Mouse (Mus musculus): ENCODE results near the gene Lmntd2. TPM values are rescaled to one million over a fixed set of nuclear protein-coding genes. Genes with fewer than 3 reads are reported as not detected.
A peak's percentile ranks its signal among the peaks of the same experiment; 100 is the strongest.

Lmntd2 gene
- polyA plus RNA-seq (2015; fragmentation: Nextera tagmentation; extraction: Ambion mirVana) = 0.18 and 0.44 TPM in 2 replicates

GRCm38 (mm10) chr7:141213605-141214235 lies at the start of gene Lmntd2:
Lmntd2 (minus strand) TSS chr7:141214080.

DNA sequence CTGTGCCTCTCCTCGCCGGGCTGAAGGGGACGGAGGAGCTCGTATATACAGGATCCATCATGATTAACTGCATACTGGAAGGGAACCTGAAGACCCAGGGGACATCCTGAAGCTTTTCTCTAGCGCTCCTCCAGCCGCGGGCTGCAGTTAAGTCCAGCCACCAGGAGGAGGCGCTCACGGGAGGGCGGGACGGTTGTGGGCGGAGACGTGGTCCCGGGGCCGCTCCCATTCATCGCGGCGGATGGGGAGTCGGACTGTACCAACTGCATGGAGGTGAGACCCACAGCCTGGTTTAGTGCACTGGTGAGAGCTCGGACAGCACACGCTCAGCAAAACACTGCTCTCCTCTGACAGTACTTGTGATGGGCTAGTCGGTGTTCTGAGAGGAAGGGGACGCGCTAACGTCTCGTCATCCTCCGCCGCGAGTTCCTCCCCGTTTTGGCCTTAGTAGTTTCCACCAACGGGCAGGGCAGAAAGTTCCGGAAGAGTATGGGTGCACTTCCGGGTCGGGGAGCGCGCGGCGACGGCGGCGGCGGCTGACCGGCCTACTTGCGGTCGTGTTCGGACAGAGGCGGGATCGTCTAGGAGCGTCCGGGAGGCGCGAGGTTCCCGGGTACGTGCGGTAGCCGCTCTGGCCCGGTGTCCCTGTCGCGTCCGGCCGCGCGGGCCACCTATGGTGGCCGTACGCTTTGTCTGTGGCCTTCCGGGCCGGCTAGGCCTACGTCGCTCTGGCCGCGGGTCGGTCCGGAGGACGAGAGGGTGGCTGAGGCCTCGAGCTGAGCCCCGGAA lies 14.6 kb upstream of the Lmntd2 start, which contains the start of gene Phrf1:
Gene Phrf1 (plus strand): TSS at position 506 of the 789 bp plus-strand sequence.

DNA sequence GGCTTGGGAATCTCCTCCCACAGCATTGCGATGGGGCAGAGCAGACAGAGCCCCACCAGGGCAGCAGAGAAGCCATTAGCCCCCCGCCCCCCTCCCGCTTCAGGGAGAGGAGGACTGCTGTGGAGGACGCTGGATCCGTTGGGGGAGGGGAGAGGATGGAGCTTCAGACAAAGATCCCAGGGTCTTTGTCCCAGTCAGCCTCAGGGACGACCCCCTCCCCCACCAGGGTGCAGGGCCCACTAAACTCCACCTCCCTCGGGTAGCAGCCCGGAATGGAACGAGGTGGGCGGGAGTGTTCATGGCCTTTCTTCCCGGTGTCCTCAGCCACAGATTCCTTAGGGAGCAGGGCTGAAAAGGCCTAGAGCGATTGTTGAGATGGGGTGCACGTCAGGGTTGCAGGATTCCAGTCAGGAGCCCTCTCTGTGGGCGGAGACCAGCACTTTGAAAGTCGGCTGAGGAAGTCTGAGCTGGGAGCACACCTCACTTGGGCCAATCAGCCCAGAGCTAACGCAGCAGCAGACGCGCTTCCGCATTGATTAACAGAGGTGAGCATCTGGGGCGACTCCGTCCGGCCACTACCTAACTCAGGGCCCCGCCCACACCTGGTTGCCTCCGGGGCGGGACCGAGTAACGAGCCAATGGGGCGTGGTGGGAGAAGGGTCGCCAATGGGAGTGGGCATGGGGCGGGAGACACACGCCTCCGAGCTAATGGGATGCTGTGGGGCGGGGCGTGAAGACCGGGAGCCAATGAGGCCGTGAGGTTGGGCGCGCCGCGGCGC lies 1.4 kb upstream of the Lmntd2 start, which contains the start of gene Rassf7:
Gene Rassf7 (plus strand): TSS at position 760 of the 779 bp plus-strand sequence.

DNA sequence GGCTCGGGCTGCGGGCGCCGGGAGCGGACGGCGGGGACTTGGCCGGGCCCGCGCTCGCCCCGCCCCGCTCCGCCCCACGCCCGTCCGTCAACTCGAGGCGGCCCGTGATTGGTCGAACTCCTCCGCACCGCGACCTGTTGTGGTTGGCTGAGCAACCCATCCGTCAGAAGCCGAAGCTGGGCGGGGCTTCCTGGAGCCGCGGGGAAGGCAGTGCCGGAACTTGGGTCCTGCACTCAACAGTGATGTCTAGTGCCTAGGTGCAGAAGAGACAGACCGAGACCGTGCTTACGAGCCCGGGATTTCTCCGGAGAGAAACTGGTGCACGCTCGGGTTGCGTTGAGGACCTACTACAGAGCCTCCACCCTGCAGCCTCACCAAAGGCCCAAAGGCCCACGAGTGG lies 19.9 kb downstream of the Lmntd2 start, which contains the start of the genes Hras and Lrrc56:
Gene Hras (minus strand): TSS at position 58 of the 400 bp plus-strand sequence.
Gene Lrrc56 (plus strand): TSS at position 210 of the 400 bp plus-strand sequence.

DNA sequence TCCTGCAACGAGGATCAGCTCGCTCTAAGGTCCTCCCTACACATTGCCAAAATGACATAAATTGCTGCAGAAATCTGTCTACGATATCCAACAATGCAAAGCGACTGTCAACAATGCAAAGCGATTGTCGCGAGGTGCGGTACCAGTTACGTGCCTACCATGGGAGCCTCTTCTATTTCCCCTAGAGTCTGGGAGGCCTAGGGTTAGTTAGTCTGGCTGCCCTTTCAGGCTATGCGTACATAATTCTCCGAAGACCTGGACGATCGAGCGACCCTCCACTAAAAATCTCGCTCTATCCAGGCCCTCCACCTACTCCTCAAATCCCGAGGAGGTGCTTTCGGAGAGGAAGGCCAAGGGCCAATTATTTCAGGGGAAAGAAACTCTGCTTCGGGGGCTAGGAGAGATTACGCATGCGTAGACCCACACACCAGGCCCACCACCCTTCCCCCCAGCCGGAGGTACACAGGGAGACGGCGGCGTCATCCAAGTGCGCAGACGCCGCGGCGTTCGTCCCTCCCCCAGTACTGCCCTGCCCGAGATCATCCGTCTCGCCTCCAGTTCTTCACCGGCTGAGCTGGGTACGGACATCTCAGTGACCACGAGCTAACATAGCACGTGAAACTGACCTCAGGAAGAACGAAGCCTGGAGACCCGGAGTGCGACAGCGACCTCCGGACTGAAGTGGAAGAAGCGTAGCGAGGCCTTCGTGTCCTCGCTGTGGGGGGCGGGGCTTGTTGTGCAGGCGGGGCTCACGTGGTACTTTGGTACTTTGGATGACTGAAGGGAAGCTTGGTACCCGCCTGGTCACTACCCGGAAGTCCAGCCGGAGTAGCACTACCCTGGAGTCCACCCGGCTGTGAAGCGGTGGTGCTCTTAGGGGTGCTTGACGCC lies 41.5 kb downstream of the Lmntd2 start, which contains the start of gene Rnh1:
Gene Rnh1 (minus strand): TSS at position 742 of the 891 bp plus-strand sequence.

MicroRNAs within 50 kb of the gene (microRNA counts, 519-probe panel; counts per million panel counts)
- microRNA mmu-miR-210 = 4,062 counts per million, percentile 34 among the panel's probes with 10 or more counts

Small RNA genes within 50 kb of the gene (microRNA-seq; reads per million reads assigned to microRNA genes)
- 308 reads per million, percentile 62 among the genes with 10 or more reads in this experiment for gene Mir210

Other genes with a start within 250 kb of the Lmntd2 start
- 43.2 and 67.3 TPM in 2 replicates for gene Ifitm1, start 246.9 kb downstream of the Lmntd2 start, polyA plus RNA-seq (2015; fragmentation: Nextera tagmentation; extraction: Ambion mirVana)
- 166 and 167 TPM in 2 replicates for gene Ifitm3, start 203.3 kb downstream of the Lmntd2 start, polyA plus RNA-seq (2015; fragmentation: Nextera tagmentation; extraction: Ambion mirVana)
- 4.0 and 4.5 TPM in 2 replicates for gene Ifitm6, start 196.2 kb downstream of the Lmntd2 start, polyA plus RNA-seq (2015; fragmentation: Nextera tagmentation; extraction: Ambion mirVana)
- not detected in 2 replicates for gene Gm17387, start 184.9 kb downstream of the Lmntd2 start, polyA plus RNA-seq (2015; fragmentation: Nextera tagmentation; extraction: Ambion mirVana)
- gene B4galnt4, start 153.0 kb downstream of the Lmntd2 start, polyA plus RNA-seq (2015; fragmentation: Nextera tagmentation; extraction: Ambion mirVana) = 38.2 and 39.6 TPM in 2 replicates
- 0.28 TPM in 1 of 2 replicates, not detected in the other for gene Pkp3, start 135.9 kb downstream of the Lmntd2 start, polyA plus RNA-seq (2015; fragmentation: Nextera tagmentation; extraction: Ambion mirVana)
- gene Sigirr, start 113.5 kb downstream of the Lmntd2 start, polyA plus RNA-seq (2015; fragmentation: Nextera tagmentation; extraction: Ambion mirVana) = 2.2 and 3.4 TPM in 2 replicates
- gene Ano9, start 96.3 kb downstream of the Lmntd2 start, polyA plus RNA-seq (2015; fragmentation: Nextera tagmentation; extraction: Ambion mirVana) = 0.22 and 0.51 TPM in 2 replicates
- gene Ptdss2, start 91.7 kb downstream of the Lmntd2 start, polyA plus RNA-seq (2015; fragmentation: Nextera tagmentation; extraction: Ambion mirVana) = 79.0 and 88.5 TPM in 2 replicates
- 56.1 and 58.4 TPM in 2 replicates for gene Rnh1, start 41.2 kb downstream of the Lmntd2 start, polyA plus RNA-seq (2015; fragmentation: Nextera tagmentation; extraction: Ambion mirVana)
- 234 and 238 TPM in 2 replicates for gene Hras, start 20.1 kb downstream of the Lmntd2 start, polyA plus RNA-seq (2015; fragmentation: Nextera tagmentation; extraction: Ambion mirVana)
- gene Lrrc56, start 19.9 kb downstream of the Lmntd2 start, polyA plus RNA-seq (2015; fragmentation: Nextera tagmentation; extraction: Ambion mirVana) = 4.5 and 5.7 TPM in 2 replicates
- 18.2 and 21.4 TPM in 2 replicates for gene Rassf7, start 1.8 kb upstream of the Lmntd2 start, polyA plus RNA-seq (2015; fragmentation: Nextera tagmentation; extraction: Ambion mirVana)
- gene Phrf1, start 14.7 kb upstream of the Lmntd2 start, polyA plus RNA-seq (2015; fragmentation: Nextera tagmentation; extraction: Ambion mirVana) = 32.1 and 33.6 TPM in 2 replicates
- 4.4 and 5.6 TPM in 2 replicates for gene Irf7, start 52.4 kb upstream of the Lmntd2 start, polyA plus RNA-seq (2015; fragmentation: Nextera tagmentation; extraction: Ambion mirVana)
- 0.20 TPM in 1 of 2 replicates, not detected in the other for gene Cdhr5, start 62.7 kb upstream of the Lmntd2 start, polyA plus RNA-seq (2015; fragmentation: Nextera tagmentation; extraction: Ambion mirVana)
- gene Sct, start 65.1 kb upstream of the Lmntd2 start, polyA plus RNA-seq (2015; fragmentation: Nextera tagmentation; extraction: Ambion mirVana) = 6.4 and 7.7 TPM in 2 replicates
- gene Drd4, start 77.9 kb upstream of the Lmntd2 start, polyA plus RNA-seq (2015; fragmentation: Nextera tagmentation; extraction: Ambion mirVana) = 0.62 and 1.3 TPM in 2 replicates
- 212 and 254 TPM in 2 replicates for gene Deaf1, start 113.6 kb upstream of the Lmntd2 start, polyA plus RNA-seq (2015; fragmentation: Nextera tagmentation; extraction: Ambion mirVana)
- gene Tmem80, start 113.7 kb upstream of the Lmntd2 start, polyA plus RNA-seq (2015; fragmentation: Nextera tagmentation; extraction: Ambion mirVana) = 41.4 and 42.7 TPM in 2 replicates
- gene Eps8l2, start 124.8 kb upstream of the Lmntd2 start, polyA plus RNA-seq (2015; fragmentation: Nextera tagmentation; extraction: Ambion mirVana) = 0.45 and 0.84 TPM in 2 replicates
- gene Taldo1, start 178.1 kb upstream of the Lmntd2 start, polyA plus RNA-seq (2015; fragmentation: Nextera tagmentation; extraction: Ambion mirVana) = 246 and 267 TPM in 2 replicates
- gene Gatd1, start 200.1 kb upstream of the Lmntd2 start, polyA plus RNA-seq (2015; fragmentation: Nextera tagmentation; extraction: Ambion mirVana) = 44.0 and 44.6 TPM in 2 replicates
- gene Cend1, start 215.4 kb upstream of the Lmntd2 start, polyA plus RNA-seq (2015; fragmentation: Nextera tagmentation; extraction: Ambion mirVana) = 255 and 295 TPM in 2 replicates
- gene Slc25a22, start 223.8 kb upstream of the Lmntd2 start, polyA plus RNA-seq (2015; fragmentation: Nextera tagmentation; extraction: Ambion mirVana) = 69.2 and 77.6 TPM in 2 replicates
- 1.2 and 1.4 TPM in 2 replicates for gene Pidd1, start 229.9 kb upstream of the Lmntd2 start, polyA plus RNA-seq (2015; fragmentation: Nextera tagmentation; extraction: Ambion mirVana)
- 775 and 923 TPM in 2 replicates for gene Rplp2, start 233.3 kb upstream of the Lmntd2 start, polyA plus RNA-seq (2015; fragmentation: Nextera tagmentation; extraction: Ambion mirVana)
- gene Pnpla2, start 241.1 kb upstream of the Lmntd2 start, polyA plus RNA-seq (2015; fragmentation: Nextera tagmentation; extraction: Ambion mirVana) = 19.9 and 22.2 TPM in 2 replicates
- 4.9 and 10.1 TPM in 2 replicates for gene Cracr2b, start 247.0 kb upstream of the Lmntd2 start, polyA plus RNA-seq (2015; fragmentation: Nextera tagmentation; extraction: Ambion mirVana)

Measured in neural tube, postnatal 0 days (tissue).